Mouse (Mus musculus) heart, embryonic 14.5 days (tissue): ENCODE results near the gene Tmem151a. TPM values are rescaled to one million over a fixed set of nuclear protein-coding genes. Genes with fewer than 3 reads are reported as not detected.

ENCODE experiments used
- ATAC-seq: fragments of 200-750 bp; cut with Nextera tagmentation; 2 replicates; pipeline ENCODE4 v1.8.0; 2017; ENCODE audit warnings: low read depth, moderate TSS enrichment; ENCODE audit not compliant: insufficient number of reproducible peaks, insufficient read depth, low FRiP score
- H3K27ac ChIP-seq, 2 experiments: fragments of 200-500 bp in 1 of 2; fragments of 300-500 bp in 1 of 2; sonication (generic) in 1 of 2; replicated peaks in 1 of 2; 2 replicates each; pipeline ENCODE4 v1.5.1; 2012 to 2014; ENCODE audit warnings: low read depth in 2 of 2, low read length in 2 of 2, control low read depth in 1 of 2, mild to moderate bottlenecking in 1 of 2, mixed read lengths in 1 of 2; ENCODE audit not compliant: control insufficient read depth in 1 of 2, insufficient read depth in 1 of 2
- H3K27me3 ChIP-seq: fragments of 300-500 bp; sonication (generic); 2 replicates; pipeline ENCODE4 v1.6.1; 2014; ENCODE audit warnings: mild to moderate bottlenecking, low read length, control low read depth; ENCODE audit not compliant: control insufficient read depth, insufficient read depth
- H3K36me3 ChIP-seq: fragments of 300-500 bp; sonication (generic); 2 replicates; pipeline ENCODE4 v1.6.1; 2014; ENCODE audit warnings: mild to moderate bottlenecking, control low read depth, low read length, mixed read lengths; ENCODE audit not compliant: control insufficient read depth, insufficient read depth
- H3K4me1 ChIP-seq, 2 experiments: fragments of 200-500 bp in 1 of 2; fragments of 300-500 bp in 1 of 2; sonication (generic) in 1 of 2; 2 replicates each; pipeline ENCODE4 v1.6.1; 2012 to 2014; ENCODE audit warnings: low read length in 2 of 2, control low read depth in 1 of 2, mixed read lengths in 1 of 2; ENCODE audit not compliant: control insufficient read depth in 2 of 2, insufficient read depth in 2 of 2
- H3K4me2 ChIP-seq: fragments of 300-500 bp; sonication (generic); 2 replicates; pipeline ENCODE4 v1.6.1; 2014; ENCODE audit warnings: mild to moderate bottlenecking, low read length
- H3K4me3 ChIP-seq, 2 experiments: fragments of 200-500 bp in 1 of 2; fragments of 300-500 bp in 1 of 2; sonication (generic) in 1 of 2; 2 replicates each; pipeline ENCODE4 v1.5.1; 2012 to 2014; ENCODE audit warnings: low read length in 2 of 2, mild to moderate bottlenecking in 2 of 2, control low read depth in 1 of 2, low read depth in 1 of 2, moderate library complexity in 1 of 2; ENCODE audit not compliant: control insufficient read depth in 1 of 2, insufficient read depth in 1 of 2
- H3K9ac ChIP-seq: fragments of 300-500 bp; sonication (generic); 2 replicates; pipeline ENCODE4 v1.6.1; 2014; ENCODE audit warnings: mild to moderate bottlenecking, low read length
- H3K9me3 ChIP-seq: fragments of 300-500 bp; sonication (generic); 2 replicates; pipeline ENCODE4 v1.6.1; 2016; ENCODE audit warnings: low read length, control low read depth; ENCODE audit not compliant: control insufficient read depth
- WGBS: fragments of 180-500 bp; shearing (Covaris S2); extraction: QIAGEN DNeasy Blood & Tissue Kit; methylation state at CpG from one replicate; pipeline ENCODE4 v1.1.7; 2014; 5-methylcytosine and 5-hydroxymethylcytosine counted together
- polyA plus RNA-seq: library from polyadenylated mRNA; unstranded; fragments of >200 nt; fragmentation: Nextera tagmentation; extraction: Ambion mirVana; gene quantifications from 2 replicates; pipeline ENCODE4 v1.2.1, GENCODE M21; 2014

Tmem151a gene
- polyA plus RNA-seq, 1 experiment from 2014 or later: 3.7 TPM

DNA sequence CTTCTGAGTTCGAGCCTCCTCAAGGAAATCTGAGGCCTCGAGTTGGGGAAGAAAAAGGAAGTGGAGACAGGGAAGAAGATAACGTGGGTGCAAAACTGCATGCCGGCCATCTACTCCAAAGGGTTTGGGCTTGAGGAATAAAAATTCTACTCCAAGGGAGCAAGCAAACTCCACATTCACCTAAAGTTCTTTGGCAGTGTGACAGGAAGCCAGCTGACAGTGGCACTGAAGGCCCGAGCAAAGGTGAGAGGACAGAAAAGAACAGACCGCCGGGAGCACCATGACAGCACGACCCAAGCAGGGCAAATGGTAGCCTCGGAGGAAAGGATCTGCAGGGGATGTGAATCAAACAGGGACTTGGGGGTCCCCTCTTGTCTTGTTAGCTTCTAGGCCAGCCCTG, 20.7 kb upstream of the Tmem151a start:
- ATAC-seq: no peak
- Histone ChIP-seq H3K4me1 (peaks cover 8 to 17% of the 10 kb centered on the region in 2 experiments), H3K27ac (peak overlapping the region; percentile 89 to 97), H3K9ac (peak overlapping the region; percentile 89), H3K9me3 (no peaks in the 10 kb centered on the region), H3K36me3 (peaks cover 69% of the 10 kb centered on the region), H3K27me3 (no peaks in the 10 kb centered on the region), H3K4me3 (peak overlapping the region; percentile 70 to 94), H3K4me2 (peak overlapping the region; percentile 94)
- WGBS: 5% methylated on average over 9 of the region's 9 CpGs

- Histone ChIP-seq H3K9me3 (no peaks in the 10 kb centered on the region), H3K4me2 (peak within 1 kb of the TSS; percentile 90), H3K9ac (peak within 1 kb of the TSS; percentile 64), H3K27ac (no peak within 1 kb of the TSS), H3K36me3 (peaks cover 45% of the 10 kb centered on the region), H3K27me3 (0 out of 2 replicates have a peak, but pooled peaks cover 3% of the 10 kb centered on the region), H3K4me3 (peak within 1 kb of the TSS; percentile 42 to 46), H3K4me1 (peaks cover 8 to 36% of the 10 kb centered on the region in 2 experiments; a peak in 3 of 4 replicates)
- peak; percentile 39 for ATAC-seq
- WGBS: 3% methylated on average over 46 of the region's 48 CpGs
These were observed 13.2 kb upstream of the Tmem151a start, which contains the start of gene Cnih2 for GRCm38 (mm10) chr19:5098363-5099143. TSS of gene Cnih2 (minus strand) at chr19:5098521.

- 0 out of 2 replicates have a peak, but pooled peaks cover 3% of the 10 kb centered on the region for H3K27me3 ChIP-seq
- peaks cover 43% of the 10 kb centered on the region for H3K36me3 ChIP-seq
- H3K4me3 ChIP-seq: peak overlapping the region; percentile 42 to 46
- peak overlapping the region; percentile 90 for H3K4me2 ChIP-seq
- 7% methylated on average over 30 of the region's 31 CpGs for WGBS
- ATAC-seq: 0 out of 2 replicates have a peak, but pooled peaks have one; percentile 1
- peak overlapping the region; percentile 64 for H3K9ac ChIP-seq
- no peaks in the 10 kb centered on the region for H3K9me3 ChIP-seq
- peaks cover 8 to 36% of the 10 kb centered on the region in 2 experiments; a peak in 3 of 4 replicates for H3K4me1 ChIP-seq
- no peak overlapping the region for H3K27ac ChIP-seq
These were observed 12.4 kb upstream of the Tmem151a start for GRCm38 (mm10) chr19:5097521-5098362.

- no peak for ATAC-seq
- Histone ChIP-seq H3K27ac (no peak overlapping the region), H3K9me3 (no peaks in the 10 kb centered on the region), H3K36me3 (peaks cover 43% of the 10 kb centered on the region), H3K9ac (no peak overlapping the region), H3K4me2 (no peak overlapping the region), H3K4me1 (peaks cover 8 to 36% of the 10 kb centered on the region in 2 experiments; a peak in 3 of 4 replicates), H3K4me3 (no peak overlapping the region), H3K27me3 (0 out of 2 replicates have a peak, but pooled peaks cover 3% of the 10 kb centered on the region)
- WGBS: 9% methylated on average over 9 of the region's 9 CpGs
These were observed 10.7 kb upstream of the Tmem151a start for GRCm38 (mm10) chr19:5095887-5096474.

GRCm38 (mm10) chr19:5094746-5095417, 9.6 kb upstream of the Tmem151a start:
- H3K4me2 ChIP-seq: no peak overlapping the region
- H3K4me3 ChIP-seq: no peak overlapping the region
- ATAC-seq: no peak
- 0 out of 2 replicates have a peak, but pooled peaks cover 3% of the 10 kb centered on the region for H3K27me3 ChIP-seq
- H3K9ac ChIP-seq: no peak overlapping the region
- WGBS: 44% methylated on average over 11 of the region's 11 CpGs
- peaks cover 42% of the 10 kb centered on the region for H3K36me3 ChIP-seq
- peaks cover 6 to 36% of the 10 kb centered on the region in 2 experiments; a peak in 3 of 4 replicates for H3K4me1 ChIP-seq
- no peak overlapping the region for H3K27ac ChIP-seq
- no peaks in the 10 kb centered on the region for H3K9me3 ChIP-seq

- no peak overlapping the region for H3K4me2 ChIP-seq
These were observed 8.9 kb upstream of the Tmem151a start for GRCm38 (mm10) chr19:5094243-5094632.

More at GRCm38 (mm10) chr19:5094243-5094632, 8.9 kb upstream of the Tmem151a start:
- Histone ChIP-seq H3K9me3 (no peaks in the 10 kb centered on the region), H3K9ac (no peak overlapping the region), H3K4me1 (peaks cover 9 to 39% of the 10 kb centered on the region in 2 experiments), H3K27me3 (0 out of 2 replicates have a peak, but pooled peaks cover 3% of the 10 kb centered on the region), H3K36me3 (peaks cover 41% of the 10 kb centered on the region), H3K27ac (no peak overlapping the region), H3K4me3 (no peak overlapping the region)
- peak; percentile 44; the same call in 1 of the 2 replicates for ATAC-seq
- under 1% methylated on average over 20 of the region's 21 CpGs for WGBS
